Mouse (Mus musculus): Measurements from ENCODE around the gene Pdhb. TPM values are rescaled to one million over a fixed set of nuclear protein-coding genes. Genes with fewer than 3 reads are reported as not detected.
A peak's percentile ranks its signal among the peaks of the same experiment; 100 is the strongest.
"Not testable (repeated sequence)": the region's sequence is repeated elsewhere in the genome, so short reads cannot be mapped to it uniquely, and the experiment has no call there.

Pdhb gene
- polyA plus RNA-seq, 1 experiment from 2014 or later, result 606 TPM

DNA sequence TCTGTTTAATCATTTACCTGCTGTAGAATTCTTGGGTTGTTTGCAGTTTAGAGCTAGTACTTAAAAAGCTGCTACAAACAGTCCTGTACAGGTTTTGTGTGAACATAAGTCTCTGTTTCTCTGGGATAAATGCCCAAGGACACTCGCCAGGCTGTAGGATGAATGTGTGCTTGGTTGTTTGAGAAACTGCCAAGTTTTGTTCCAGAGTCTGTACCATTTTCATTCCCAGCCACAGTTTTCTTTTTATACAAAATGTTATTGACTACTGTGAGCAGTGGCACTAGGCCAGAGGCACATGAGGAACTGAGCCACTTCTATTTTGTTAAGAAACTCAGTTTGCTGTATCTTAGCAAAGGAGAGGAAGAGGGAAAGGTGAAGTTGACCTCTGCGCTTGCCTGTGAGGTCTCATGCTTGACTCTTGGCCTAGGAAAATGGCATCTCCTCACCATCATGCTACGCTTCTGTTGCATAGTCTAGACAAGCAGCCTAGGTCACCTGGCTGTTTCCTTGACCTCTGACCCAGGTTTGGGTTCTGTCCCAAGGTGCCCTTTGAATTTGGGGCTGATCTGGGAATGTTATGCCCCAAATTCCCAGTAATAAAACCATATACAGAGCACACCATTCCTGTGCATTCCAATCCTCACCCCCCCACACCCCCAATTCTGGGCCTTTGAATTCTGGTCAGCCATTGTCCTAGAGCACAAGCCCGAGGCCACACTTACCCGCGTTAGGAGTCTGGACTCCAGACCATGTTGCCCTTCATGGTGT lies 13.6 kb upstream of the Pdhb start:
- WGBS, result 80% methylated on average over 6 of the region's 6 CpGs
- Histone ChIP-seq H3K36me3 (no peaks in the 10 kb centered on the region), H3K27me3 (no peaks in the 10 kb centered on the region), H3K9me3 (replicated peaks) (no peaks in the 10 kb centered on the region), H3K4me2 (no peak overlapping the region), H3K27ac (no peak overlapping the region), H3K4me1 (replicated peaks) (no peaks in the 10 kb centered on the region), H3K4me3 (no peak overlapping the region), H3K9ac (no peak overlapping the region)
- ATAC-seq (replicated peaks; ENCODE audit: insufficient number of reproducible peaks, insufficient read depth, low FRiP score, low read depth), result no peak

DNA sequence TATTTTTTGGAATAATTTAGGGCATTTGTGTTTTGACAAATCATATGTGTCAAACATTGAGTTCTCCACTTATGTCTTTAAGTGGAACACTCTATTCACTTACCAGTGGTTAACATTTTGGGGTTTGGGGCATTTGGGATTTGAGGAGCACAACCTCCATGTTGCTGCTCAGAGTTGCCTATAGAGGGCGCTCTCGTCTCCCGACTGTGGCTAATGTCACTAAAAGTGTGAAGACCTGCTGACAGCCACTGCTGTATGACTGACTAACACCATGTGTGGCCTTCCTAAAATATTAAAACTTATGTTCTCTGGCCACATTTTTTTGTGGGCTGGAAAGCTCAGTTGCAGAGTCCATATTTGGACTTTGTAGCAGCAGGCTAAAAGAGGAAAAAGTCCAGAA lies 10.5 kb upstream of the Pdhb start:
- no peak for ATAC-seq (replicated peaks; ENCODE audit: insufficient number of reproducible peaks, insufficient read depth, low FRiP score, low read depth)
- no peak overlapping the region for H3K27ac ChIP-seq

GRCm38 (mm10) chr14:8180371-8181035 lies 7.7 kb upstream of the Pdhb start:
- H3K27me3 ChIP-seq, result no peaks in the 10 kb centered on the region
- no peak overlapping the region for H3K9ac ChIP-seq
- ATAC-seq (replicated peaks; ENCODE audit: insufficient number of reproducible peaks, insufficient read depth, low FRiP score, low read depth), result no peak
- H3K4me2 ChIP-seq, result no peak overlapping the region
- no peak overlapping the region for H3K27ac ChIP-seq
- no peaks in the 10 kb centered on the region for H3K4me1 ChIP-seq (replicated peaks)
- no peaks in the 10 kb centered on the region for H3K9me3 ChIP-seq (replicated peaks)
- no peaks in the 10 kb centered on the region for H3K36me3 ChIP-seq
- no peak overlapping the region for H3K4me3 ChIP-seq
- 67% methylated on average over 4 of the region's 4 CpGs for WGBS

More for the DNA sequence above, 10.5 kb upstream of the Pdhb start:
- WGBS, result 58% methylated on average over 3 of the region's 3 CpGs
- Histone ChIP-seq H3K4me1 (replicated peaks) (no peaks in the 10 kb centered on the region), H3K4me2 (no peak overlapping the region), H3K27me3 (no peaks in the 10 kb centered on the region), H3K36me3 (no peaks in the 10 kb centered on the region), H3K4me3 (no peak overlapping the region), H3K9ac (no peak overlapping the region), H3K9me3 (replicated peaks) (no peaks in the 10 kb centered on the region)

GRCm38 (mm10) chr14:8176251-8176650 lies 3.4 kb upstream of the Pdhb start:
- no peak overlapping the region for H3K4me3 ChIP-seq
- H3K27me3 ChIP-seq, result no peaks in the 10 kb centered on the region
- H3K4me1 ChIP-seq (replicated peaks), result peaks cover 9% of the 10 kb centered on the region
- no peak for ATAC-seq (replicated peaks; ENCODE audit: insufficient number of reproducible peaks, insufficient read depth, low FRiP score, low read depth)
- H3K27ac ChIP-seq, result no peak overlapping the region
- no peaks in the 10 kb centered on the region for H3K36me3 ChIP-seq
- WGBS, result 63% methylated on average over 5 of the region's 5 CpGs
- no peak overlapping the region for H3K9ac ChIP-seq
- H3K9me3 ChIP-seq (replicated peaks), result no peaks in the 10 kb centered on the region
- H3K4me2 ChIP-seq, result no peak overlapping the region

DNA sequence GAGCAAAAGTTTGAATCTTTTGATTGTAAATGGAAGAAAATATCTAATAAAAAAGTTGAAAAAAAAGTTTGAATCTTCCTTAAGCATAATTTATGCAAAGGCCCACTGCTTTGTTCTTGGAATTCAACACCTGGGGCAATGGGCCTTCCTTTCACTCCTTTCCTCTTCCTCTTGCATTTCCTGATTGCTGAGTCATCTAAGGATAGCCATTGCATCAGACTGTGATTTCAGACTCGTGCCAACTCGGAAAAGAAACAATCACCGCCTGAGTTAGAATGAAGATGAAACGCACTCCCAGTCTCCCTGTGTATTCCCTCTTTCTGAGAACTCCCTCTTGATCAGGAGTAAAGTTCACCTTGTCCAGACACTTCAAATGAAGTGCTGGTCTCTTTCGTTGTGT lies 1.8 kb upstream of the Pdhb start:
- no peak overlapping the region for H3K4me2 ChIP-seq
- ATAC-seq (replicated peaks; ENCODE audit: insufficient number of reproducible peaks, insufficient read depth, low FRiP score, low read depth), result no peak
- peaks cover 13% of the 10 kb centered on the region for H3K36me3 ChIP-seq
- H3K9ac ChIP-seq, result no peak overlapping the region
- no peak overlapping the region for H3K27ac ChIP-seq
- no peaks in the 10 kb centered on the region for H3K9me3 ChIP-seq (replicated peaks)
- 70% methylated on average over 5 of the region's 5 CpGs for WGBS
- peaks cover 13% of the 10 kb centered on the region for H3K4me1 ChIP-seq (replicated peaks)
- no peaks in the 10 kb centered on the region for H3K27me3 ChIP-seq
- no peak overlapping the region for H3K4me3 ChIP-seq

- Histone ChIP-seq H3K36me3 (peaks cover 22% of the 10 kb centered on the region), H3K9ac (peak overlapping the region; percentile 44), H3K4me1 (replicated peaks) (peaks cover 13% of the 10 kb centered on the region), H3K4me2 (peak overlapping the region; percentile 71), H3K4me3 (peak overlapping the region; percentile 100), H3K27ac (peak overlapping the region; percentile 89)
- ATAC-seq (replicated peaks; ENCODE audit: insufficient number of reproducible peaks, insufficient read depth, low FRiP score, low read depth); H3K9me3 ChIP-seq (replicated peaks); H3K27me3 ChIP-seq: not testable (repeated sequence)
- 20% methylated on average over 5 of the region's 7 CpGs for WGBS
Measured at GRCm38 (mm10) chr14:8173542-8174250, 871 bp upstream of the Pdhb start.

DNA sequence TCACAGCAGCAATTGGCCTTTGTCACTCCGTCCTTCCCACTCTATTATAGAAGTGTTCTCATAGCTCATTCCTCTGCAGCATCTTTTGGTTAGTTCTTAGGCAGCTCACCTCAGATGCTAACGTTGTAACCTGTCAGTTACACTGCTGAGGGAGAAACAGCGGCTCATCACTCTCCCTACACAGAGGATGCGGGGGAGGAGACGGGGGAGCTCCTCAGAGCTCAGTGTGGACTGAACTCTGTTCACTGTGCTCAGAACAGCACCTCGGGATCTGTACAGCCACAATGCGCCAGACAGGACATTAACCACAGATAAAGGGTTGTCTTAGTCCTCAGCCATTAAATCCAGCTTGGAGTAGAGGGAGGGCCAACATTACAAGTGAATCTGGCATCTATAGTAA lies 8.4 kb downstream of the Pdhb start:
- no peaks in the 10 kb centered on the region for H3K27me3 ChIP-seq
- H3K4me2 ChIP-seq, result no peak overlapping the region
- no peak overlapping the region for H3K4me3 ChIP-seq
- peaks cover 87% of the 10 kb centered on the region for H3K36me3 ChIP-seq
- 70% methylated on average over 7 of the region's 7 CpGs for WGBS
- H3K9ac ChIP-seq, result no peak overlapping the region
- no peak overlapping the region for H3K27ac ChIP-seq
- no peaks in the 10 kb centered on the region for H3K4me1 ChIP-seq (replicated peaks)
- H3K9me3 ChIP-seq (replicated peaks), result no peaks in the 10 kb centered on the region
- no peak for ATAC-seq (replicated peaks; ENCODE audit: insufficient number of reproducible peaks, insufficient read depth, low FRiP score, low read depth)

DNA sequence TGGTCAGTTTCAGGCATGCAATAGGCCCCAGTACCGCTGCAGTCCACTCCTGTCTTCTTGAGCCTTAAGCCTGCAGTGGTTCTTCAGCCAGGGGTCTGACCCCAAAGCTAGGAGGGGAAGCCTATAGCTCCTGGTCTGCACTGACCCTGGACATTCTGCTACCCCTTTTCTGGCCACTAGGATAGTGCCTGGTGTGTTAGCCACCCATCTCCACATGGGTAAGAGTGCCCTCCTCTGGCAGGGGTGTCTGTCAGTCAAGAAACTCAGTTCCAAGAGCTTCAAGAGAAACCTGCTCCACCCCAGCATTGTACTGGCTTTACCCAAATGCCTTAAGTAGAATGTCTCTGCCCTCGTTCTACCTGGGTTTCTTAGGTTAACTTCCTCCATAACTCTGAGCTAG lies 11.0 kb downstream of the Pdhb start:
- H3K9ac ChIP-seq, result no peak overlapping the region
- peaks cover 62% of the 10 kb centered on the region for H3K36me3 ChIP-seq
- no peak for ATAC-seq (replicated peaks; ENCODE audit: insufficient number of reproducible peaks, insufficient read depth, low FRiP score, low read depth)
- WGBS, result 88% methylated on average over 2 of the region's 2 CpGs
- H3K27me3 ChIP-seq, result no peaks in the 10 kb centered on the region
- no peaks in the 10 kb centered on the region for H3K9me3 ChIP-seq (replicated peaks)
- H3K27ac ChIP-seq, result no peak overlapping the region
- no peaks in the 10 kb centered on the region for H3K4me1 ChIP-seq (replicated peaks)
- no peak overlapping the region for H3K4me3 ChIP-seq
- H3K4me2 ChIP-seq, result no peak overlapping the region

DNA sequence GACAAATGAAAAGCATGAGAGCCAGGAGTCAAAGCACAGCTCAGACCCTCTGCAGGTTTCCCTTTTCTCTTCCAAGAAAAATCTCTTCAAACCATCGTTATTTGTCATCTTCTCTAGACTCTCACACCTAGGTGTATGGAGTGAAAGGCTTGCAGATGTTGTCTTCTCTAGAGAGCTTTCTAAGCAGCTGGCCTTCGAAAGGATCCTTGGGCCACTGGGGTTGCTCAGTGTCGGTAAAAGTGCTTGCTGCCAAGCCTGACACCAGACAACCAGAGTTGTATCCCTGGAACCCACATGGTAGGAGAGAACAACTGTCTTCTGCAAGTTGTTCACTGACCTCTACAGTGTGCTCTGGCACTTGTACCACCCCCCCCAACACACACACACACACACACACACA lies 13.7 kb downstream of the Pdhb start:
- Histone ChIP-seq H3K27me3 (no peaks in the 10 kb centered on the region), H3K36me3 (peaks cover 39% of the 10 kb centered on the region)
- 74% methylated on average over 3 of the region's 3 CpGs for WGBS

DNA sequence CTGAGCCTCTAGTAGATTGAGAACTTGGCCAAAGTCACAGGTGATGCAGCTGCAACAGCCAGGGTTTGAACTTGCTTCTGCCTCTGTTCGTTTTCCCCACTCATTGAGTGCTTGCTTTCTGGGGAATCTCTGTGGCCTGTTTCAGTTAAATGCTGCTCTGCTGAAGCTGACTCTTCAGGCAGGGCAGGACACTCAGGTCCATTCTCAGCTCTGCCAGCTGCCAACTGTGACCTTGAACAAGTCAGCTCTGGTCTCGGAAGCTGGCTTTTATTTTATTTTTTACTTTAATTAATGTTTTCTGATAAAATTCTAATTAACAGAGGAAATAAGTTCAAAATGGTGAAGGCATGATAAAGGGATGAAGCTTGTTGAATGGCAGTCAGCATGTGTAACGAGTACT lies 14.1 kb downstream of the Pdhb start:
- no peaks in the 10 kb centered on the region for H3K4me1 ChIP-seq (replicated peaks)
- no peaks in the 10 kb centered on the region for H3K27me3 ChIP-seq
- ATAC-seq (replicated peaks; ENCODE audit: insufficient number of reproducible peaks, insufficient read depth, low FRiP score, low read depth), result no peak
- peaks cover 35% of the 10 kb centered on the region for H3K36me3 ChIP-seq
- H3K27ac ChIP-seq, result no peak overlapping the region
- no peak overlapping the region for H3K4me3 ChIP-seq
- whole genome bisulfite sequencing, result 75% methylated on average over 3 of the region's 3 CpGs
- no peak overlapping the region for H3K9ac ChIP-seq
- H3K4me2 ChIP-seq, result no peak overlapping the region
- H3K9me3 ChIP-seq (replicated peaks), result no peaks in the 10 kb centered on the region

More for the DNA sequence above, 13.7 kb downstream of the Pdhb start:
- H3K4me2 ChIP-seq, result no peak overlapping the region
- no peaks in the 10 kb centered on the region for H3K4me1 ChIP-seq (replicated peaks)
- no peak overlapping the region for H3K4me3 ChIP-seq
- no peak overlapping the region for H3K27ac ChIP-seq
- H3K9ac ChIP-seq, result no peak overlapping the region
- H3K9me3 ChIP-seq (replicated peaks), result no peaks in the 10 kb centered on the region
- no peak for ATAC-seq (replicated peaks; ENCODE audit: insufficient number of reproducible peaks, insufficient read depth, low FRiP score, low read depth)

- no peak for ATAC-seq (replicated peaks; ENCODE audit: insufficient number of reproducible peaks, insufficient read depth, low FRiP score, low read depth)
- Histone ChIP-seq H3K27me3 (no peaks in the 10 kb centered on the region), H3K9me3 (replicated peaks) (no peaks in the 10 kb centered on the region), H3K9ac (no peak overlapping the region), H3K27ac (no peak overlapping the region), H3K4me2 (no peak overlapping the region), H3K4me1 (replicated peaks) (no peaks in the 10 kb centered on the region), H3K36me3 (peaks cover 28% of the 10 kb centered on the region; the same call in 1 of the 2 replicates), H3K4me3 (no peak overlapping the region)
- 32% methylated on average over 3 of the region's 3 CpGs for WGBS
Measured at GRCm38 (mm10) chr14:8156947-8157346, 15.9 kb downstream of the Pdhb start.

Data from heart, embryonic 15.5 days (tissue).